Mouse (Mus musculus) embryonic fibroblast, embryonic 13.5 days (primary cell): ENCODE data around the gene Atp2b1. TPM values are rescaled to one million over a fixed set of nuclear protein-coding genes. Genes with fewer than 3 reads are reported as not detected.

ENCODE experiments used
- H3K27ac ChIP-seq: 2 replicates; pipeline ENCODE4 v1.5.1; 2012; ENCODE audit warnings: low read length, control low read depth, inconsistent platforms; ENCODE audit not compliant: insufficient read depth
- H3K4me1 ChIP-seq: 2 replicates; pipeline ENCODE4 v1.6.1; 2011; ENCODE audit warnings: low read length; ENCODE audit not compliant: control insufficient read depth, insufficient read depth
- H3K4me3 ChIP-seq: 2 replicates; pipeline ENCODE4 v1.5.1; 2011; ENCODE audit warnings: mild to moderate bottlenecking, control low read depth, low read length; ENCODE audit not compliant: insufficient read depth
- CTCF ChIP-seq: IDR thresholded peaks from 2 replicates; pipeline ENCODE4 v1.5.1; 2011; ENCODE audit warnings: mild to moderate bottlenecking, control low read depth, low read length, moderate library complexity, borderline replicate concordance; ENCODE audit not compliant: insufficient read depth
- POLR2A ChIP-seq: IDR thresholded peaks from 2 replicates; pipeline ENCODE4 v1.6.1; 2011; ENCODE audit warnings: low read depth, mild to moderate bottlenecking, control low read depth, low read length, moderate library complexity
- polyA plus RNA-seq: library from polyadenylated mRNA; stranded (reverse); fragments of >200 nt; gene quantifications from 2 replicates; pipeline ENCODE4 v1.2.4, GENCODE M21; 2011; ENCODE audit warnings: low read depth; ENCODE audit not compliant: missing spikeins, insufficient read length

The Atp2b1 gene
- polyA plus RNA-seq, 1 experiment = 93.0 TPM

GRCm38 (mm10) chr10:98958752-98959151 lies 44.5 kb downstream of the Atp2b1 start:
- Histone ChIP-seq H3K27ac (no peak overlapping the region), H3K4me1 (0 out of 2 replicates have a peak, but pooled peaks cover 4% of the 10 kb centered on the region), H3K4me3 (no peak overlapping the region)
- TF ChIP-seq CTCF = no peak
- TF ChIP-seq POLR2A = no peak

- no peak for TF ChIP-seq POLR2A
- TF ChIP-seq CTCF = no peak
Observed at GRCm38 (mm10) chr10:98959385-98959784, 45.2 kb downstream of the Atp2b1 start.

GRCm38 (mm10) chr10:98960911-98961310 lies 46.7 kb downstream of the Atp2b1 start:
- Histone ChIP-seq H3K4me1 (0 out of 2 replicates have a peak, but pooled peaks cover 4% of the 10 kb centered on the region), H3K4me3 (no peak overlapping the region), H3K27ac (no peak overlapping the region)
- TF ChIP-seq POLR2A (no peak), CTCF (no peak)

More at GRCm38 (mm10) chr10:98959385-98959784, 45.2 kb downstream of the Atp2b1 start:
- Histone ChIP-seq H3K4me3 (no peak overlapping the region), H3K4me1 (0 out of 2 replicates have a peak, but pooled peaks cover 4% of the 10 kb centered on the region), H3K27ac (no peak overlapping the region)

GRCm38 (mm10) chr10:98962092-98962491 lies 47.9 kb downstream of the Atp2b1 start:
- TF ChIP-seq POLR2A (no peak), CTCF (no peak)
- Histone ChIP-seq H3K4me1 (0 out of 2 replicates have a peak, but pooled peaks cover 4% of the 10 kb centered on the region), H3K27ac (no peak overlapping the region), H3K4me3 (no peak overlapping the region)

- Histone ChIP-seq H3K4me3 (no peak overlapping the region), H3K27ac (no peak overlapping the region), H3K4me1 (no peaks in the 10 kb centered on the region)
- TF ChIP-seq CTCF (no peak), POLR2A (no peak)
Observed at GRCm38 (mm10) chr10:98966407-98967215, 52.4 kb downstream of the Atp2b1 start.

- Histone ChIP-seq H3K4me1 (no peaks in the 10 kb centered on the region), H3K27ac (no peak overlapping the region)
- TF ChIP-seq CTCF (no peak), POLR2A (no peak)
Observed at GRCm38 (mm10) chr10:98967240-98967891, 53.2 kb downstream of the Atp2b1 start.

GRCm38 (mm10) chr10:98970917-98971316 lies 56.7 kb downstream of the Atp2b1 start:
- Histone ChIP-seq H3K27ac (no peak overlapping the region), H3K4me3 (no peak overlapping the region), H3K4me1 (no peaks in the 10 kb centered on the region)
- TF ChIP-seq CTCF = no peak
- no peak for TF ChIP-seq POLR2A

More at GRCm38 (mm10) chr10:98967240-98967891, 53.2 kb downstream of the Atp2b1 start:
- H3K4me3 ChIP-seq = no peak overlapping the region

- no peak for TF ChIP-seq CTCF
- no peak for TF ChIP-seq POLR2A
- Histone ChIP-seq H3K4me3 (no peak overlapping the region), H3K4me1 (no peaks in the 10 kb centered on the region), H3K27ac (no peak overlapping the region)
Observed at GRCm38 (mm10) chr10:98972359-98972758, 58.2 kb downstream of the Atp2b1 start.

- no peak for TF ChIP-seq CTCF
- no peak for TF ChIP-seq POLR2A
- Histone ChIP-seq H3K4me3 (no peak overlapping the region), H3K27ac (no peak overlapping the region), H3K4me1 (no peaks in the 10 kb centered on the region)
Observed at GRCm38 (mm10) chr10:98972912-98973605, 58.9 kb downstream of the Atp2b1 start.
